Mouse (Mus musculus) embryonic stem cell, embryonic (primary cell): ENCODE data around the gene Lyg1.

ENCODE experiments used
- CTCF ChIA-PET, 4 experiments: fragments of 300-600 bp in 2 of 4; fragments of 350-600 bp in 2 of 4; sonication (Branson Sonifier 250); formaldehyde crosslinking; loops; one replicate each; lab custom pipeline; 2022; ENCODE audit warnings: inconsistent platforms in 2 of 4; lab: Charles Lee
- POLR2A ChIA-PET, 4 experiments: fragments of 300-600 bp in 2 of 4; fragments of 350-600 bp in 2 of 4; sonication (Branson Sonifier 250); formaldehyde crosslinking; loops; one replicate each; lab custom pipeline; 2022; ENCODE audit warnings: antibody characterized with exemption in 4 of 4, inconsistent platforms in 1 of 4; lab: Charles Lee

Gene Lyg1

GRCm38 (mm10) chr1:37957659-37958058 lies at the start of gene Lyg1:
TSS of gene Lyg1 (minus strand) at chr1:37957759.
- ChIA-PET CTCF (interaction anchor here in 2 of 4 experiments (0.6 to 0.7 kb wide), 2 partner anchors 26 to 103 kb away, joined by 3 to 18 read pairs; no protein-coding TSS in a partner anchor), POLR2A (interaction anchor here in 2 of 4 experiments (0.6 to 1.1 kb wide), 4 partner anchors 11 to 155 kb away, joined by 3 to 7 read pairs (median 4); no protein-coding TSS in a partner anchor)

- ChIA-PET POLR2A (interaction anchor here in 1 of 4 experiments (1.3 kb wide), 1 partner anchor 10 kb away, joined by 3 read pairs; no protein-coding TSS in a partner anchor), CTCF (no interaction called here)
These were observed 49.2 kb upstream of the Lyg1 start for GRCm38 (mm10) chr1:38006741-38007140.

- ChIA-PET POLR2A (interaction anchor here in 1 of 4 experiments (0.6 to 1.7 kb wide), 3 partner anchors 10 to 1360 kb away, joined by 3 to 4 read pairs (median 3); no protein-coding TSS in a partner anchor), CTCF (interaction anchor here in 1 of 4 experiments (0.6 kb wide), 1 partner anchor 18 kb away, joined by 3 read pairs; no protein-coding TSS in a partner anchor)
These were observed 45.5 kb upstream of the Lyg1 start for GRCm38 (mm10) chr1:38003046-38003445.

DNA sequence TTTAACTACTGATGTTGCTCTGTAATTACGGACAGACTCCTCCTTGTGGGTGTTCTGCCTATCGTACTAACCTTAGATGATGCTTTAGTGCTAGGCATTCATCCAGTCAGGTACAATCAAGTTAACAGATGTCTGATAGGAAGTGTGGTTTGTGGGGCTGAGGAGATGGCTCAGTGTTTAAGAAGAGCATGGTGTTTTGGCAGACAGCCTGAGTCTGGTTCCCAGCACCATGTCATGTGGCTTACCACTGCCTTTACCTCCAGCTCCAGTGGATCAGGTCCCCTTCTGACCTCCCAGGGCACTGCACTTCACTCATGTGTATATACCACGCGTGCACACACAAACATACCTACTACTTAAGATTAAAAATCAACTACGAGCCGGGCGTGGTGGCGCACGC lies 44.4 kb upstream of the Lyg1 start:
- CTCF ChIA-PET = interaction anchor here in 2 of 4 experiments (0.6 to 1.1 kb wide), 2 partner anchors 10 to 42 kb away, joined by 3 to 5 read pairs; no protein-coding TSS in a partner anchor
- POLR2A ChIA-PET = interaction anchor here in 1 of 4 experiments (1.2 to 2.0 kb wide), 3 partner anchors 11 to 16 kb away, joined by 3 to 5 read pairs (median 3); no protein-coding TSS in a partner anchor

- ChIA-PET CTCF (no interaction called here), POLR2A (interaction anchor here in 2 of 4 experiments (0.7 to 2.0 kb wide), 3 partner anchors 14 to 112 kb away, joined by 3 to 5 read pairs (median 3); no protein-coding TSS in a partner anchor)
These were observed 43.3 kb upstream of the Lyg1 start for GRCm38 (mm10) chr1:38000844-38001243.

DNA sequence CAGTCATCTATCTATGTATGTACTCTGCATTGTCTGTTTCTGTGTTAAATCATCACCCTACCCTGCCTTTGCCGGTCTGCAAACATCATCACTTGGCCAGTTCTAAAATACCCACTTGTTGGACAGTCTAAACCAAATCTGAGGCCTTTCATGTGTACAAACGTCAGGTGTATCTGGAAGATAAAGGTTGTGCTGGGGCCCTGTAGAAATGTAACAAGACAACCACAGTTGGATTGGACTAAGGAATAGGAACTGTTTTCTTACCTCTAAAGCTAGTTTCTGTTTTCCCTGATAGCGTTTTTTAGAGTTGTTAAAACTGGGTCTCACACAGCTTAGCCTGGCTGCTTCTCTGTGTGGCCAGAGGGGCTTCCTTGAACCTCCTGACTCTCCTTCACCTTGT lies 42.0 kb upstream of the Lyg1 start:
- CTCF ChIA-PET = no interaction called here

GRCm38 (mm10) chr1:37998371-37999199 lies 41.0 kb upstream of the Lyg1 start:
- CTCF ChIA-PET = interaction anchor here in 2 of 4 experiments (0.6 to 0.7 kb wide), 2 partner anchors 85 to 579 kb away, joined by 3 to 6 read pairs; no protein-coding TSS in a partner anchor
- POLR2A ChIA-PET = interaction anchor here in 3 of 4 experiments (0.6 to 1.8 kb wide), 10 partner anchors 11 to 1203 kb away, joined by 3 to 9 read pairs (median 4); no protein-coding TSS in a partner anchor

More for the DNA sequence above, 42.0 kb upstream of the Lyg1 start:
- POLR2A ChIA-PET = interaction anchor here in 3 of 4 experiments (0.6 to 1.8 kb wide), 10 partner anchors 10 to 135 kb away, joined by 3 to 5 read pairs (median 3); partner anchors contain the start of genes Mitd1 (in 1 of the 3) and Mrpl30 (in 1 of the 3)

DNA sequence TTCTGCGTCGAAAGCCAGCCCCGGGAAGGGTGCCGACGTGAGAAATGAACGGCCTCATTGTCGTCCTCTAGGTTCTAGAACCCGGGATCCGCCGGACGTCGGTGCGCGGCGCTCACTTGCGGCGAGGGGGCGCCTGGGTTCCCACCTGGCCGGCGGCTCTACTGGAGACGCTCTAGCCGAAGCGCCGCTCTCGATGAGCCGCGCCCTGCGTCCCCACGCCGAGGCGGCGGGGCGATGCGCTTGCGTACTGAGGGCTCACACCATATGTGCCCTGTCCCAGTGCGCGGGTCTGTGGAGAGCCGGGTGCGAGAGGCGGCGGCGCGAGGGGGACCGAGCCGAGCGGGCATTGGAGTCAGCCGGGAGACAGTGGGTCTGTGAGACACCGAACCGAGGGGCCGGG lies 40.3 kb upstream of the Lyg1 start, which contains the start of the genes Txndc9 and Eif5b:
Gene Txndc9, minus strand, starts transcription at position 27 of the 400 bp plus-strand sequence.
Gene Eif5b, plus strand, starts transcription at position 144 of the 400 bp plus-strand sequence.
- POLR2A ChIA-PET = interaction anchor here in 2 of 4 experiments (0.9 to 2.5 kb wide), 6 partner anchors 11 to 133 kb away, joined by 3 to 15 read pairs (median 5); partner anchors contain the start of genes Mitd1 (in 2 of the 2) and Mrpl30 (in 2 of the 2)
- CTCF ChIA-PET = no interaction called here

- ChIA-PET CTCF (interaction anchor here in 2 of 4 experiments (0.6 to 1.3 kb wide), 4 partner anchors 11 to 1486 kb away, joined by 3 to 4 read pairs (median 4); no protein-coding TSS in a partner anchor), POLR2A (interaction anchor here in 3 of 4 experiments (0.5 to 3.1 kb wide), 46 partner anchors 7 to 790 kb away, joined by 3 to 15 read pairs (median 4); partner anchors contain the start of genes Lipt1 (in 2 of the 3), Mitd1 (in 2 of the 3), Mrpl30 (in 2 of the 3) and Rev1 (in 1 of the 3))
These were observed 39.4 kb upstream of the Lyg1 start for GRCm38 (mm10) chr1:37996877-37997484.

DNA sequence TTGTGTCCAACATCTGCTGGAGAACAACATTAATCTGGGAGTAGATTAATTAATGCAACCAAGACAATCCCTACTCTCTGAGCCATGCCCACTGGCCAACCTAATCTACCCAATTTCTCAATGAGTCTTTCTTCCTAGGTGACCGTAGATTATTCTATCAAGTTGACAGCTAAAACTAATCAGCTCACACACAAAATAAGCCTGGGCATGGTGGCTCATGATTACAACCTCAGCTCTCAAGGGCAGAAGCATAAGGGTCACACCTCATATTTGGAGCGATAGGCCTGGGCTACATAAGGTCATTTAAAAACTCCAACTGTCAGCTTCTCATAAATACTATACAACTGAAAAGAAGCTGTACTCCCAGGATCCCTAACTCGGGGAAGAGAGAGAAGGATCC lies 38.7 kb upstream of the Lyg1 start:
- ChIA-PET POLR2A (interaction anchor here in 3 of 4 experiments (0.6 to 3.1 kb wide), 46 partner anchors 8 to 790 kb away, joined by 3 to 15 read pairs (median 4); partner anchors contain the start of genes Lipt1 (in 2 of the 3), Mitd1 (in 2 of the 3), Mrpl30 (in 2 of the 3) and Rev1 (in 1 of the 3)), CTCF (interaction anchor here in 2 of 4 experiments (0.6 to 1.3 kb wide), 4 partner anchors 10 to 1485 kb away, joined by 3 to 4 read pairs (median 4); no protein-coding TSS in a partner anchor)

DNA sequence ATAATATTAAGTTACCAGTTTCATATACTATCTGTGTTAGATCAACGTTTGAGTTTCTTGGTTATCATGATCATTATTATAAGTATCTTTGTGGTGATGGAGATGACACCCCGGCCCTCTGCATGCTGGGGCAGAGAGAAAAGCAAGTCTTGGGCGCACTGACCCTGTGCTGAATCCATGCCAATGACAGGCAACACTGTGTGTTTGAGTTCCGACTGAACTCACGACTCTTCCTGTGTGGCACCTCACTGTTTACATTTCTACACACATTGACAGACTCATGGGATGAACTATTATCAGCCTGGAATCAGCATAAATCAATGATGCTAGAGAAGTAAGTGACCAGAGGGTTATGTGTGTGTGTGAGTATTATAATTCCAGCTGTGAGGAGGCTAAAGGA lies 30.3 kb upstream of the Lyg1 start:
- CTCF ChIA-PET = no interaction called here
- POLR2A ChIA-PET = interaction anchor here in 1 of 4 experiments (1.3 kb wide), 1 partner anchor 30 kb away, joined by 3 read pairs; no protein-coding TSS in a partner anchor

DNA sequence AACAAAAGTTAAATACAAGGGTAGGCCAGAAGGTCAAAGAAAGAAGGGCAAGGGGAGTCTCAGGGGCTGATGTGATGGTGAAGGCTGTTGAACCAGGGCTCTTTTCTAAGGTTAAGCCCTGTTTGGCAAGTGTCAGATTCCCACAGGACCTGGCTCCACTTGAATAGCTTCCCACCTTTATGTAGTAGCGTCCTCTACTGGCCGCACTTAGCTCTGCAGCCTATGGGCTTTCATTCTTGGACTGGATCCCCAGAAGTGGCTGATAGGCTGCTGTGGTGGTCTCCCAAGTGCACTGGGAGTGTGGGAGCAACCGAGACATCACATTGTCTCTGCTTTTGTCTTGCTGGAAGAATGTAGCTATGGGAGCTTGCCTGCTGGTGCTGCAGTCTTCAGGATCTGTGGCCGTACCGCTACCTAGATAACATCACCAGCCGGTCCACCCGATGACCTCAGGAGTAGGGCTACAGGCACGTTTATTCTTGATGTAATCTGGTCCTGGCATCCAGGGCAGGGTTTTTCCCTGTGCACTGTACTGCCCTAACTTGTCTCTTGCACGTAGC lies 28.3 kb upstream of the Lyg1 start:
- ChIA-PET CTCF (interaction anchor here (0.6 to 1.5 kb wide), 30 partner anchors 8 to 813 kb away, joined by 3 to 21 read pairs (median 4); partner anchors contain the start of gene Lipt1 (in 1 of the 4)), POLR2A (interaction anchor here in 3 of 4 experiments (0.6 to 1.9 kb wide), 13 partner anchors 9 to 144 kb away, joined by 3 to 14 read pairs (median 3); partner anchors contain the start of genes Mitd1 (in 1 of the 3) and Mrpl30 (in 1 of the 3))

DNA sequence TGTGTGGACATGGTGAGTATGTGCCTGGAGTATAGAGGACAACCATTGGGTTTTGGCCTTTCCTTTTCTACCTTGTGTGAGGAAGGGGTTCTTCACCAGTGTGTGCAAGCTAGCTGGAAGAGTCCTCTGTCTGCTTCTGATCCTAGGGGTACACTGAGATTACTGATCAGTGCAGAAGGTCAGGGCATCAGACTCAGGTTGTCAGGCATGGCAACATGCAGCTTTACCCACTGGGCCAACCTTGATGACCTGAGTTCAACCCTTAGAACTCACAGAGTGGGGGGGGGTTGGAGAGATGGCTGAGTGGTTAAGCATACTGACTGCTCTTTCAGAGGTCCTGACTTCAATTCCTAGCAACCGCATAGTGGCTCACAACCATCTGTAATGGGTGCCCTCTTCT lies 26.8 kb upstream of the Lyg1 start:
- ChIA-PET POLR2A (interaction anchor here in 1 of 4 experiments (1.3 kb wide), 1 partner anchor 14 kb away, joined by 3 read pairs; no protein-coding TSS in a partner anchor), CTCF (no interaction called here)

DNA sequence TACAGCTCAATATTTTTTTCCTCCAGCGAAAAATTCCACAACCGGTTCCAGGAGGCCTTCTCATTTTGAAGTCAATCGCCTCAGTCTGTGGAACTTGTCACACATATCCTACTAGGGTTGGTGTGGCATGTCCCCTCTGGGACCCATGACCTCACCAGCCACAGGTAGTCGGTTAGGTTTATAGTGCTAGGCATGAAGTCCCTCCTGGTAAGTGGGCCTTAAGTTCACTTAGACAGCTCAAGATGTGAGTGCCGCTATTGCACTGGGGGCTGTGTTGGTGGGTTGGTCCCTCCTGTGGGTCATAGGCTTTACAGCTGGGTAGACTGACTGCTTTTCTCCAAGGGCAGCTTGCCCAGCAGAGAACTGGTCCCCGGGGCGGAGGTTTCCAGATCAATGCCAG lies 19.7 kb upstream of the Lyg1 start:
- CTCF ChIA-PET = interaction anchor here (0.6 to 1.3 kb wide), 8 partner anchors 8 to 883 kb away, joined by 3 to 17 read pairs (median 5); no protein-coding TSS in a partner anchor

DNA sequence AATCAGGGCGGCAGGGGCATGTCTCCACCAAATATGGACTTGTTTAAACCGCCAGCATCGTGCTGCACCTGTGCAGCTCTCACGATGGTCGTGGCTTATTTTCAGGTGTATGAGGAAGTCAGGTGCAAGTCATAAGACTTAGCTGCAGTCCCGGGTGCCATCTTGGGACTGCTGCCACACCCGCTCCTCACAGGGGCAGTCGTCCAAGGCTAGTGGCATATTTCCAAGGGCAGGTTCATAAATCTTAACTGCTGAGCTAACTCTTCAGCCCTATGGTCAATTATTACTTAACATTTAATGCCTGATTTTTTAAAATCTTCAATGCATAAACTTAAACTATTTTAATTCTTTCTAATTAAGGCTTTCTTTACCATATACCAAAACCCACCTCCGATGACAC lies 19.1 kb upstream of the Lyg1 start:
- POLR2A ChIA-PET = interaction anchor here in 2 of 4 experiments (0.8 to 1.6 kb wide), 6 partner anchors 9 to 104 kb away, joined by 3 to 6 read pairs (median 4); no protein-coding TSS in a partner anchor

More for the DNA sequence above, 19.7 kb upstream of the Lyg1 start:
- POLR2A ChIA-PET = interaction anchor here in 2 of 4 experiments (0.7 to 1.6 kb wide), 7 partner anchors 9 to 105 kb away, joined by 3 to 6 read pairs (median 4); no protein-coding TSS in a partner anchor

DNA sequence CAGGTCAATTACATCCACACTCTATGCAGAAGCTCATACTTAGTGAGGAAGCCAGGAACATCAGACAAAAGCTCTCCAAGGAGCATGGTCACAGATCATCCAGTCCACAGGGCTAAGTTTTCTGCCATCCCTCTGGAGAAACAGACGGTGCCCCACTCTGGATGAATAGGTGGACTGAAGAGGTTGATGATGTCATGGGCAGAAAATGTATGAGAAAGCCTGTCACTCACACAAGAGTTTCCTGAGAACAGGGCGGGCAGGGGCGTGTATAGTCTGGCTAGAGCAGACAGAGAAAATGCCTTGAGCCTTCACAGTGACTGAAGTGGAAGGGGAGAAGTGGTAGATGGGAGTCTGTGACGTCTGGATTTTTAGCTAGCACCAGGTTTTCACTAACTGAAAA lies 14.0 kb upstream of the Lyg1 start:
- ChIA-PET POLR2A (no interaction called here), CTCF (no interaction called here)

More for the DNA sequence above, 19.1 kb upstream of the Lyg1 start:
- CTCF ChIA-PET = interaction anchor here in 2 of 4 experiments (0.8 to 1.3 kb wide), 2 partner anchors 9 kb away, joined by 7 to 8 read pairs; no protein-coding TSS in a partner anchor
